Mouse (Mus musculus): ENCODE data around the gene Clec4g. TPM values are rescaled to one million over a fixed set of nuclear protein-coding genes. Genes with fewer than 3 reads are reported as not detected.

Clec4g gene
- polyA plus RNA-seq, 1 experiment from 2014 or later: not detected

- Histone ChIP-seq H3K4me3 (replicated peaks) (no peak overlapping the region), H3K36me3 (no peaks in the 10 kb centered on the region), H3K9ac (no peak overlapping the region), H3K4me2 (replicated peaks) (no peak overlapping the region), H3K4me1 (no peaks in the 10 kb centered on the region), H3K27ac (replicated peaks) (no peak overlapping the region), H3K27me3 (no peaks in the 10 kb centered on the region), H3K9me3 (replicated peaks) (no peaks in the 10 kb centered on the region)
- no peak for ATAC-seq (ENCODE audit: insufficient number of reproducible peaks, low FRiP score, low TSS enrichment, low read depth)
- WGBS: 51% methylated on average over 7 of the region's 7 CpGs
These were observed 12.8 kb downstream of the Clec4g start for GRCm38 (mm10) chr8:3707611-3708010.

- no peak overlapping the region for H3K27ac ChIP-seq (replicated peaks)
- WGBS: 59% methylated on average over 4 of the region's 4 CpGs
- H3K27me3 ChIP-seq: no peaks in the 10 kb centered on the region
- no peaks in the 10 kb centered on the region for H3K36me3 ChIP-seq
- no peak for ATAC-seq (ENCODE audit: insufficient number of reproducible peaks, low FRiP score, low TSS enrichment, low read depth)
- H3K4me3 ChIP-seq (replicated peaks): no peak overlapping the region
- H3K4me2 ChIP-seq (replicated peaks): no peak overlapping the region
- H3K4me1 ChIP-seq: no peaks in the 10 kb centered on the region
- no peaks in the 10 kb centered on the region for H3K9me3 ChIP-seq (replicated peaks)
- H3K9ac ChIP-seq: no peak overlapping the region
These were observed 14.7 kb downstream of the Clec4g start for GRCm38 (mm10) chr8:3705711-3706110.

- Histone ChIP-seq H3K9ac (no peak overlapping the region), H3K9me3 (replicated peaks) (no peaks in the 10 kb centered on the region), H3K4me2 (replicated peaks) (no peak overlapping the region), H3K27me3 (no peaks in the 10 kb centered on the region), H3K36me3 (no peaks in the 10 kb centered on the region), H3K4me1 (no peaks in the 10 kb centered on the region), H3K27ac (replicated peaks) (no peak overlapping the region), H3K4me3 (replicated peaks) (no peak overlapping the region)
- 97% methylated on average over 1 of the region's 1 CpGs for WGBS
- ATAC-seq (ENCODE audit: insufficient number of reproducible peaks, low FRiP score, low TSS enrichment, low read depth): no peak
These were observed 19.0 kb downstream of the Clec4g start for GRCm38 (mm10) chr8:3701491-3701890.

GRCm38 (mm10) chr8:3694121-3694520, 26.3 kb downstream of the Clec4g start, which contains the start of gene Fcer2a:
Fcer2a (minus strand) TSS chr8:3694175.
- no peak for ATAC-seq (ENCODE audit: insufficient number of reproducible peaks, low FRiP score, low TSS enrichment, low read depth)
- no peak within 1 kb of the TSS for H3K9ac ChIP-seq
- WGBS: 78% methylated on average over 3 of the region's 3 CpGs
- no peak within 1 kb of the TSS for H3K4me3 ChIP-seq (replicated peaks)
- H3K27me3 ChIP-seq: no peaks in the 10 kb centered on the region
- H3K27ac ChIP-seq (replicated peaks): no peak within 1 kb of the TSS
- no peaks in the 10 kb centered on the region for H3K36me3 ChIP-seq
- H3K9me3 ChIP-seq (replicated peaks): no peaks in the 10 kb centered on the region
- H3K4me1 ChIP-seq: no peaks in the 10 kb centered on the region
- H3K4me2 ChIP-seq (replicated peaks): no peak within 1 kb of the TSS

GRCm38 (mm10) chr8:3690774-3691173, 29.7 kb downstream of the Clec4g start:
- 70% methylated on average over 3 of the region's 3 CpGs for WGBS
- no peaks in the 10 kb centered on the region for H3K27me3 ChIP-seq

GRCm38 (mm10) chr8:3687537-3687936, 32.9 kb downstream of the Clec4g start:
- Histone ChIP-seq H3K4me3 (replicated peaks) (no peak overlapping the region), H3K4me2 (replicated peaks) (no peak overlapping the region)
- 78% methylated on average over 6 of the region's 6 CpGs for WGBS

More at GRCm38 (mm10) chr8:3690774-3691173, 29.7 kb downstream of the Clec4g start:
- Histone ChIP-seq H3K4me3 (replicated peaks) (no peak overlapping the region), H3K4me1 (no peaks in the 10 kb centered on the region), H3K9me3 (replicated peaks) (no peaks in the 10 kb centered on the region), H3K9ac (no peak overlapping the region), H3K4me2 (replicated peaks) (no peak overlapping the region), H3K27ac (replicated peaks) (no peak overlapping the region), H3K36me3 (no peaks in the 10 kb centered on the region)
- no peak for ATAC-seq (ENCODE audit: insufficient number of reproducible peaks, low FRiP score, low TSS enrichment, low read depth)

GRCm38 (mm10) chr8:3685422-3685821, 35.0 kb downstream of the Clec4g start:
- Histone ChIP-seq H3K4me1 (no peaks in the 10 kb centered on the region), H3K27ac (replicated peaks) (no peak overlapping the region), H3K9me3 (replicated peaks) (no peaks in the 10 kb centered on the region), H3K4me3 (replicated peaks) (no peak overlapping the region), H3K4me2 (replicated peaks) (no peak overlapping the region), H3K27me3 (no peaks in the 10 kb centered on the region), H3K9ac (no peak overlapping the region), H3K36me3 (peaks cover 10% of the 10 kb centered on the region)
- no peak for ATAC-seq (ENCODE audit: insufficient number of reproducible peaks, low FRiP score, low TSS enrichment, low read depth)
- WGBS: 62% methylated on average over 5 of the region's 5 CpGs

More at GRCm38 (mm10) chr8:3687537-3687936, 32.9 kb downstream of the Clec4g start:
- peaks cover under 1% of the 10 kb centered on the region; the same call in 1 of the 2 replicates for H3K36me3 ChIP-seq
- H3K9ac ChIP-seq: no peak overlapping the region
- H3K27ac ChIP-seq (replicated peaks): no peak overlapping the region
- ATAC-seq (ENCODE audit: insufficient number of reproducible peaks, low FRiP score, low TSS enrichment, low read depth): no peak
- no peaks in the 10 kb centered on the region for H3K9me3 ChIP-seq (replicated peaks)
- H3K27me3 ChIP-seq: no peaks in the 10 kb centered on the region
- H3K4me1 ChIP-seq: no peaks in the 10 kb centered on the region

- Histone ChIP-seq H3K4me2 (replicated peaks) (no peak overlapping the region), H3K4me1 (no peaks in the 10 kb centered on the region), H3K27ac (replicated peaks) (no peak overlapping the region), H3K9me3 (replicated peaks) (no peaks in the 10 kb centered on the region), H3K4me3 (replicated peaks) (no peak overlapping the region), H3K36me3 (peaks cover 18% of the 10 kb centered on the region), H3K9ac (no peak overlapping the region), H3K27me3 (no peaks in the 10 kb centered on the region)
- no peak for ATAC-seq (ENCODE audit: insufficient number of reproducible peaks, low FRiP score, low TSS enrichment, low read depth)
These were observed 35.9 kb downstream of the Clec4g start for GRCm38 (mm10) chr8:3684530-3684929.

GRCm38 (mm10) chr8:3683408-3684176, 36.9 kb downstream of the Clec4g start:
- Histone ChIP-seq H3K27me3 (no peaks in the 10 kb centered on the region), H3K27ac (replicated peaks) (no peak overlapping the region), H3K4me1 (no peaks in the 10 kb centered on the region; the same call in 1 of the 2 replicates), H3K9me3 (replicated peaks) (no peaks in the 10 kb centered on the region), H3K36me3 (peaks cover 27% of the 10 kb centered on the region), H3K4me3 (replicated peaks) (no peak overlapping the region), H3K4me2 (replicated peaks) (no peak overlapping the region), H3K9ac (no peak overlapping the region)
- ATAC-seq (ENCODE audit: insufficient number of reproducible peaks, low FRiP score, low TSS enrichment, low read depth): no peak
- 68% methylated on average over 6 of the region's 6 CpGs for WGBS

- Histone ChIP-seq H3K4me3 (replicated peaks) (no peak overlapping the region), H3K9ac (no peak overlapping the region), H3K27me3 (no peaks in the 10 kb centered on the region), H3K4me2 (replicated peaks) (no peak overlapping the region), H3K4me1 (peaks cover 9% of the 10 kb centered on the region), H3K27ac (replicated peaks) (no peak overlapping the region), H3K36me3 (peaks cover 28% of the 10 kb centered on the region), H3K9me3 (replicated peaks) (no peaks in the 10 kb centered on the region)
- ATAC-seq (ENCODE audit: insufficient number of reproducible peaks, low FRiP score, low TSS enrichment, low read depth): no peak
- 88% methylated on average over 5 of the region's 5 CpGs for WGBS
These were observed 38.0 kb downstream of the Clec4g start for GRCm38 (mm10) chr8:3682435-3682834.

- 90% methylated on average over 5 of the region's 5 CpGs for WGBS
These were observed 40.8 kb downstream of the Clec4g start for GRCm38 (mm10) chr8:3679656-3680055.

GRCm38 (mm10) chr8:3679236-3679635, 41.2 kb downstream of the Clec4g start:
- Histone ChIP-seq H3K9ac (no peak overlapping the region), H3K4me1 (peaks cover 12% of the 10 kb centered on the region), H3K4me2 (replicated peaks) (no peak overlapping the region), H3K27me3 (no peaks in the 10 kb centered on the region), H3K4me3 (replicated peaks) (no peak overlapping the region), H3K27ac (replicated peaks) (no peak overlapping the region), H3K9me3 (replicated peaks) (no peaks in the 10 kb centered on the region), H3K36me3 (peaks cover 28% of the 10 kb centered on the region)
- no peak for ATAC-seq (ENCODE audit: insufficient number of reproducible peaks, low FRiP score, low TSS enrichment, low read depth)
- 92% methylated on average over 23 of the region's 23 CpGs for WGBS

More at GRCm38 (mm10) chr8:3679656-3680055, 40.8 kb downstream of the Clec4g start:
- no peaks in the 10 kb centered on the region for H3K27me3 ChIP-seq
- peaks cover 12% of the 10 kb centered on the region for H3K4me1 ChIP-seq
- no peak overlapping the region for H3K4me3 ChIP-seq (replicated peaks)
- peaks cover 28% of the 10 kb centered on the region for H3K36me3 ChIP-seq
- no peak overlapping the region for H3K4me2 ChIP-seq (replicated peaks)
- no peaks in the 10 kb centered on the region for H3K9me3 ChIP-seq (replicated peaks)
- no peak for ATAC-seq (ENCODE audit: insufficient number of reproducible peaks, low FRiP score, low TSS enrichment, low read depth)
- no peak overlapping the region for H3K27ac ChIP-seq (replicated peaks)
- H3K9ac ChIP-seq: no peak overlapping the region
